Mouse (Mus musculus) kidney, embryonic 15.5 days (tissue): ENCODE results near the gene Ftsj1. TPM values are rescaled to one million over a fixed set of nuclear protein-coding genes. Genes with fewer than 3 reads are reported as not detected.
A peak's percentile ranks its signal among the peaks of the same experiment; 100 is the strongest.

Experiments used
- ATAC-seq: fragments of 200-750 bp; cut with Nextera tagmentation; replicated peaks from 2 replicates; pipeline ENCODE4 v1.8.0; 2017; ENCODE audit warnings: moderate TSS enrichment; ENCODE audit not compliant: low FRiP score
- H3K27ac ChIP-seq: fragments of 300-500 bp; sonication (generic); 2 replicates; pipeline ENCODE4 v1.5.1; 2015; ENCODE audit warnings: mild to moderate bottlenecking, inconsistent platforms
- H3K27me3 ChIP-seq: fragments of 300-500 bp; sonication (generic); 2 replicates; pipeline ENCODE4 v1.6.1; 2015; ENCODE audit warnings: inconsistent platforms
- H3K36me3 ChIP-seq: fragments of 300-500 bp; sonication (generic); 2 replicates; pipeline ENCODE4 v1.6.1; 2015; ENCODE audit warnings: inconsistent platforms
- H3K4me1 ChIP-seq: fragments of 300-500 bp; sonication (generic); 2 replicates; pipeline ENCODE4 v1.6.1; 2015; ENCODE audit warnings: inconsistent platforms
- H3K4me2 ChIP-seq: fragments of 300-500 bp; sonication (generic); 2 replicates; pipeline ENCODE4 v1.6.1; 2015; ENCODE audit warnings: moderate library complexity, mild to moderate bottlenecking, inconsistent platforms
- H3K4me3 ChIP-seq: fragments of 300-500 bp; sonication (generic); replicated peaks from 2 replicates; pipeline ENCODE4 v1.5.1; 2015; ENCODE audit warnings: mild to moderate bottlenecking, inconsistent platforms
- H3K9ac ChIP-seq: fragments of 300-500 bp; sonication (generic); 2 replicates; pipeline ENCODE4 v1.6.1; 2015; ENCODE audit warnings: mild to moderate bottlenecking, inconsistent platforms
- H3K9me3 ChIP-seq: fragments of 300-500 bp; sonication (generic); replicated peaks from 2 replicates; pipeline ENCODE4 v1.6.1; 2016; ENCODE audit warnings: inconsistent platforms
- WGBS: fragments of 180-500 bp; shearing (Covaris S2); methylation state at CpG from one replicate; pipeline ENCODE4 v1.1.7; 2015; ENCODE audit warnings: mixed read lengths; 5-methylcytosine and 5-hydroxymethylcytosine counted together
- polyA plus RNA-seq: library from polyadenylated mRNA; unstranded; fragments of >200 nt; fragmentation: Nextera tagmentation; extraction: Ambion mirVana; gene quantifications from 2 replicates; pipeline ENCODE4 v1.2.1, GENCODE M21; 2015

The Ftsj1 gene
- 39.7 and 40.4 TPM in 2 replicates for polyA plus RNA-seq

DNA sequence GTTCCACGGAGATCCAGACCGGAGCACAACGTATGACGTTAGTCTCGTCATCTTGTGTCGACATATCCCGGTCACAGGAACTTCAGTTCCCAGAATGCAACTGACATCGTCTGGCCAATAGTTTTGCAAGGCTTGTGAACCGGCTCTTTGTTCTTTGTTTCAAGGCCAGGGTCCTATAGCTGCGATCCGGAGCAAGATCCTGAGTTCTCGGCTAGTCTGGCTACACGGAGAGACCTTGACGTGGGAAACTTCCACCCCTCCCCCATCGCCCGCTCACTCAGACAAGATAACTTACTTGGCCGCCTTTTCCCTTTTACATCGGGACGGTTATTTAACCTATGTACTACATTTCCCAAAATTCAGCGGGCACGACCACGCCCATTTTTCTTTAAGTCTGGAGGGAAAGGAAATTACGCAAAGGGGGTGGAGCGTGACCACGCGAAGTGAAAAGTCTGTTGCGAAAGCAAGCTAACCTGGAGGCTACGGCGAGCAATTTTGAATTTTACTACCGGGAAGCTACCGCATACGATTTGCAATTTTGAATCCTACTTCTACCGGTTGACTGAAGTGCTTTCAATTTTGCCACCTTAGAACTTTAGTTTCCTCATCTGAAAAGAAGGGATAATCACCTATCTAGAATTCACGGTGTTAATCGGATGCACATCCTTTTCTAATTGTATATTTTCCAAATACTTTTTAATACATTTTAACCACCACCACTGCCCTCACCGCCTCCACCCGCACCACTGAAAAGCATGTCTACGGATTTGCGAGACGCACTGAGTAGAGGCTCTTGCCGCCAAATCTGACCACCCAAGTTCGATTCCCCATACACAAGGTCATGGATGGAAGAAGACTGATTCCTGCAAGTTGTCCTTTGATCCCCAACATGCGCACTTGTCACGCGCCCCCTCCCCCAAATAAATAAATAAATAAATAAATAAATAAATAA is at the start of gene Ftsj1:
Gene Ftsj1, minus strand, starts transcription at position 73 of the 952 bp plus-strand sequence.
- Histone ChIP-seq H3K36me3 (no peaks in the 10 kb centered on the region), H3K27me3 (no peaks in the 10 kb centered on the region), H3K4me3 (peak within 1 kb of the TSS; percentile 61), H3K4me2 (peak within 1 kb of the TSS; percentile 55), H3K4me1 (peaks cover 4% of the 10 kb centered on the region; the same call in 1 of the 2 replicates), H3K9me3 (no peaks in the 10 kb centered on the region), H3K27ac (peak within 1 kb of the TSS; percentile 76), H3K9ac (peak within 1 kb of the TSS; percentile 51)
- 17% methylated on average over 45 of the region's 45 CpGs for WGBS
- ATAC-seq = peak; percentile 92

- no peaks in the 10 kb centered on the region for H3K4me1 ChIP-seq
- no peak overlapping the region for H3K4me3 ChIP-seq
- WGBS = 85% methylated on average over 5 of the region's 5 CpGs
- H3K9me3 ChIP-seq = no peaks in the 10 kb centered on the region
- H3K9ac ChIP-seq = no peak overlapping the region
- no peaks in the 10 kb centered on the region for H3K27me3 ChIP-seq
- no peaks in the 10 kb centered on the region for H3K36me3 ChIP-seq
- H3K4me2 ChIP-seq = no peak overlapping the region
- H3K27ac ChIP-seq = no peak overlapping the region
- no peak for ATAC-seq
Observed at GRCm38 (mm10) chrX:8288621-8289020, 36.4 kb upstream of the Ftsj1 start.

GRCm38 (mm10) chrX:8274056-8274455 is 21.9 kb upstream of the Ftsj1 start:
- ATAC-seq = peak; percentile 70; the same call in 1 of the 2 replicates
- Histone ChIP-seq H3K4me3 (no peak overlapping the region), H3K36me3 (no peaks in the 10 kb centered on the region), H3K27ac (no peak overlapping the region), H3K9ac (no peak overlapping the region), H3K9me3 (no peaks in the 10 kb centered on the region), H3K4me1 (no peaks in the 10 kb centered on the region), H3K4me2 (no peak overlapping the region), H3K27me3 (peaks cover 21% of the 10 kb centered on the region)
- 80% methylated on average over 5 of the region's 5 CpGs for WGBS

DNA sequence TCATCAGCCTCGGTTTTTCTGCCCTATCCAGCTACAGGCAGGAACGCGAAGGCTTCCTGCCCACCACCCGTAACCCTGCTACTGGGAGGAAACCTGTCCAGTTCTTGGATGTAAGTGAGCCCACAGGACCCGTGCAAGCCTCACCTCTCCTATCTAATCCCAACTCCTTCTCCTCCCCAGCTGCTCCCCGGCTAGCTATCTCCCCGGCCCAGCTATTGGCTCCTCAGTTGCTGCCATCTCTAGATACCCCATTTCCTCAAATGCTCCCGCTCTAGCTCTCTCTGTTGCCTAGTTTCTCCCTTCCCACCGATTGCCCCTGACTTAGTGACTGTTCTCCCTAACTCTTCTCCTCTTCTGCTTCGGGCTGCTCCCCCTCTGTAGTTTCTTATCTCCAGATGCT is 19.8 kb upstream of the Ftsj1 start:
- peaks cover 21% of the 10 kb centered on the region for H3K27me3 ChIP-seq
- peak overlapping the region; percentile 36 for H3K4me2 ChIP-seq
- H3K27ac ChIP-seq = no peak overlapping the region
- ATAC-seq = no peak
- WGBS = 27% methylated on average over 10 of the region's 10 CpGs
- H3K4me3 ChIP-seq = peak overlapping the region; percentile 14; the same call in 1 of the 2 replicates
- no peaks in the 10 kb centered on the region for H3K4me1 ChIP-seq
- no peaks in the 10 kb centered on the region for H3K36me3 ChIP-seq
- no peaks in the 10 kb centered on the region for H3K9me3 ChIP-seq
- H3K9ac ChIP-seq = no peak overlapping the region

GRCm38 (mm10) chrX:8271083-8271820 is 19.0 kb upstream of the Ftsj1 start, which contains the start of gene Slc38a5:
Gene Slc38a5 (plus strand): TSS chrX:8271133.
- no peak within 1 kb of the TSS for H3K9ac ChIP-seq
- H3K36me3 ChIP-seq = no peaks in the 10 kb centered on the region
- 13% methylated on average over 12 of the region's 15 CpGs for WGBS
- H3K27me3 ChIP-seq = peaks cover 21% of the 10 kb centered on the region
- peak within 1 kb of the TSS; percentile 36 for H3K4me2 ChIP-seq
- no peak for ATAC-seq
- H3K9me3 ChIP-seq = no peaks in the 10 kb centered on the region
- peak within 1 kb of the TSS; percentile 14; the same call in 1 of the 2 replicates for H3K4me3 ChIP-seq
- no peaks in the 10 kb centered on the region for H3K4me1 ChIP-seq
- H3K27ac ChIP-seq = no peak within 1 kb of the TSS

- Histone ChIP-seq H3K9me3 (no peaks in the 10 kb centered on the region), H3K27ac (no peak overlapping the region), H3K4me2 (no peak overlapping the region), H3K9ac (no peak overlapping the region), H3K27me3 (no peaks in the 10 kb centered on the region), H3K4me3 (no peak overlapping the region), H3K36me3 (no peaks in the 10 kb centered on the region), H3K4me1 (no peaks in the 10 kb centered on the region)
- ATAC-seq = no peak
- 90% methylated on average over 3 of the region's 3 CpGs for WGBS
Observed at GRCm38 (mm10) chrX:8264222-8264621, 12.0 kb upstream of the Ftsj1 start.

GRCm38 (mm10) chrX:8263156-8263804 is 11.1 kb upstream of the Ftsj1 start:
- H3K9me3 ChIP-seq = no peaks in the 10 kb centered on the region
- H3K9ac ChIP-seq = no peak overlapping the region
- no peaks in the 10 kb centered on the region for H3K4me1 ChIP-seq
- H3K27me3 ChIP-seq = no peaks in the 10 kb centered on the region
- WGBS = 83% methylated on average over 5 of the region's 5 CpGs
- no peaks in the 10 kb centered on the region for H3K36me3 ChIP-seq
- no peak overlapping the region for H3K27ac ChIP-seq
- H3K4me3 ChIP-seq = no peak overlapping the region
- H3K4me2 ChIP-seq = no peak overlapping the region
- ATAC-seq = no peak

DNA sequence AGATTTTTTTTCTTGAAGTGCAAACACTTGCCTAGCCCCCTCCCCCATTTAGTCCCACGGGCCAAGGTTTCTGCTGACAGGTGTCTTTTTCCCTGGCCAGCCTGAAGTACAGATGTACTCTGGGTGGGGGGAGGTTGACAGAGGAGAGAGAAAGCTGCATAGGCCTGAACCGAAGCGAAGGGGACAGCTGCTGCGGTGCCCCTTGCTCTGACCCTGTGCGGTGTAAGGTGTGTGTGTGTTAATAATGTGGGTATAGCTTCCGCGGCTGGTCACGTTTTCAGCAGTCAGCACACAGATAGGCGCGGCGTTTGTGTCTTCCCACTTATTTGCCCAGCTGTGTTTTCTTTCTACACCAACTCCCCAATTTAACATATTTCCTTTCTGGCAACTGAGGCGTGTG is 7.3 kb upstream of the Ftsj1 start:
- Histone ChIP-seq H3K36me3 (no peaks in the 10 kb centered on the region), H3K9ac (no peak overlapping the region), H3K9me3 (no peaks in the 10 kb centered on the region), H3K27me3 (no peaks in the 10 kb centered on the region), H3K4me3 (no peak overlapping the region), H3K4me1 (no peaks in the 10 kb centered on the region), H3K27ac (no peak overlapping the region), H3K4me2 (no peak overlapping the region)
- ATAC-seq = 0 out of 2 replicates have a peak, but pooled peaks have one; percentile 49
- WGBS = 65% methylated on average over 12 of the region's 12 CpGs

- Histone ChIP-seq H3K27me3 (no peaks in the 10 kb centered on the region), H3K4me3 (no peak overlapping the region), H3K36me3 (no peaks in the 10 kb centered on the region), H3K4me2 (no peak overlapping the region), H3K9ac (no peak overlapping the region), H3K9me3 (no peaks in the 10 kb centered on the region), H3K4me1 (peaks cover 4% of the 10 kb centered on the region; the same call in 1 of the 2 replicates), H3K27ac (no peak overlapping the region)
- WGBS = 41% methylated on average over 5 of the region's 6 CpGs
- ATAC-seq = no peak
Observed at GRCm38 (mm10) chrX:8255807-8256206, 3.6 kb upstream of the Ftsj1 start.

GRCm38 (mm10) chrX:8253711-8254110 is 1.5 kb upstream of the Ftsj1 start:
- 81% methylated on average over 2 of the region's 2 CpGs for WGBS
- Histone ChIP-seq H3K27me3 (no peaks in the 10 kb centered on the region), H3K9ac (no peak overlapping the region)

DNA sequence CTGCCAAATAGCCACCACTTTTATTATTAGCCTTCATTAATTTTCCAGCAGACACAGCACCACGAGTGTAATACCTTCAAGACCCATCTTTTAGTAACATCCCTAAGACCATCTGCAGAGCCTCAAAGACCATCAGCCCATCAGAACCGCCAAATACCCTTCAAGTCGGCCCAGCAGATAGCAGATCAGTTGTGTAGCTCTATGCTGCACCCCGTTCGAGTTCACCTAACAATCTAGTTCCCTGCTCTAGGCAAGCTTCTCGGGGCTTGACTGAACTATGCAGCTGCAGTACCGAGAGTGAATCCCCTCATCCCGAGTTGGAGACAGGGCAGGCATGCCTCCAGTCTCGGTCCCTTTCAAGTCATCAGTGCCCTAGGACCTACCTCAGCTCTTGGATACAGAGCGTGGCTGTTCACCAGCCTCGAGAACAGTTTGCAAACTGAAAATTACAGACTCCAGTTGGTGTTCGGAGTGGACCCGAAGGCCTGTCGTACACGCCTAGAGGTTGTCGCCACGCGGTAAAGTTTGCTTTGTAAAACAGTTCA is 345 bp downstream of the Ftsj1 start:
- peak overlapping the region; percentile 55 for H3K4me2 ChIP-seq
- H3K27me3 ChIP-seq = no peaks in the 10 kb centered on the region
- H3K9ac ChIP-seq = peak overlapping the region; percentile 51
- peak overlapping the region; percentile 61 for H3K4me3 ChIP-seq
- 19% methylated on average over 18 of the region's 18 CpGs for WGBS
- peaks cover 4% of the 10 kb centered on the region; the same call in 1 of the 2 replicates for H3K4me1 ChIP-seq
- 0 out of 2 replicates have a peak, but pooled peaks cover under 1% of the 10 kb centered on the region for H3K36me3 ChIP-seq
- H3K9me3 ChIP-seq = no peaks in the 10 kb centered on the region
- no peak overlapping the region for H3K27ac ChIP-seq
- peak; percentile 59 for ATAC-seq

More at GRCm38 (mm10) chrX:8253711-8254110, 1.5 kb upstream of the Ftsj1 start:
- Histone ChIP-seq H3K9me3 (no peaks in the 10 kb centered on the region), H3K27ac (no peak overlapping the region), H3K36me3 (no peaks in the 10 kb centered on the region), H3K4me1 (peaks cover 4% of the 10 kb centered on the region; the same call in 1 of the 2 replicates), H3K4me3 (no peak overlapping the region), H3K4me2 (no peak overlapping the region)
- no peak for ATAC-seq
